Mouse (Mus musculus) neural tube, embryonic 15.5 days (tissue): Measurements from ENCODE around the gene Pttg1ip. TPM values are rescaled to one million over a fixed set of nuclear protein-coding genes. Genes with fewer than 3 reads are reported as not detected.
A peak's percentile ranks its signal among the peaks of the same experiment; 100 is the strongest.

Experiments
- ATAC-seq: fragments of 200-750 bp; cut with Nextera tagmentation; 2 replicates; pipeline ENCODE4 v1.8.0; 2017; ENCODE audit warnings: mild to moderate bottlenecking, moderate TSS enrichment, moderate library complexity; ENCODE audit not compliant: low FRiP score
- H3K27ac ChIP-seq: fragments of 300-500 bp; sonication (generic); replicated peaks from 2 replicates; pipeline ENCODE4 v1.5.1; 2015; ENCODE audit warnings: mild to moderate bottlenecking, inconsistent platforms
- H3K27me3 ChIP-seq: fragments of 300-500 bp; sonication (generic); replicated peaks from 2 replicates; pipeline ENCODE4 v1.6.1; 2015; ENCODE audit warnings: inconsistent platforms
- H3K36me3 ChIP-seq: fragments of 300-500 bp; sonication (generic); 2 replicates; pipeline ENCODE4 v1.6.1; 2015; ENCODE audit warnings: inconsistent platforms
- H3K4me1 ChIP-seq: fragments of 300-500 bp; sonication (generic); 2 replicates; pipeline ENCODE4 v1.6.1; 2015; ENCODE audit warnings: inconsistent platforms
- H3K4me2 ChIP-seq: fragments of 300-500 bp; sonication (generic); 2 replicates; pipeline ENCODE4 v1.6.1; 2015; ENCODE audit warnings: inconsistent platforms, mild to moderate bottlenecking, moderate library complexity
- H3K4me3 ChIP-seq: fragments of 300-500 bp; sonication (generic); replicated peaks from 2 replicates; pipeline ENCODE4 v1.5.1; 2015; ENCODE audit warnings: mild to moderate bottlenecking, inconsistent platforms
- H3K9ac ChIP-seq: fragments of 300-500 bp; sonication (generic); replicated peaks from 2 replicates; pipeline ENCODE4 v1.6.1; 2015; ENCODE audit warnings: mild to moderate bottlenecking, inconsistent platforms
- H3K9me3 ChIP-seq: fragments of 300-500 bp; sonication (generic); replicated peaks from 2 replicates; pipeline ENCODE4 v1.6.1; 2016; ENCODE audit warnings: inconsistent platforms
- WGBS: fragments of 180-500 bp; shearing (Covaris S2); methylation state at CpG from one replicate; pipeline ENCODE4 v1.1.7; 2015; ENCODE audit warnings: mixed read lengths; 5-methylcytosine and 5-hydroxymethylcytosine counted together
- polyA plus RNA-seq: library from polyadenylated mRNA; unstranded; fragments of >200 nt; fragmentation: Nextera tagmentation; extraction: Ambion mirVana; gene quantifications from 2 replicates; pipeline ENCODE4 v1.2.1, GENCODE M21; 2015

Gene Pttg1ip
- 73.9 and 91.7 TPM in 2 replicates for polyA plus RNA-seq

DNA sequence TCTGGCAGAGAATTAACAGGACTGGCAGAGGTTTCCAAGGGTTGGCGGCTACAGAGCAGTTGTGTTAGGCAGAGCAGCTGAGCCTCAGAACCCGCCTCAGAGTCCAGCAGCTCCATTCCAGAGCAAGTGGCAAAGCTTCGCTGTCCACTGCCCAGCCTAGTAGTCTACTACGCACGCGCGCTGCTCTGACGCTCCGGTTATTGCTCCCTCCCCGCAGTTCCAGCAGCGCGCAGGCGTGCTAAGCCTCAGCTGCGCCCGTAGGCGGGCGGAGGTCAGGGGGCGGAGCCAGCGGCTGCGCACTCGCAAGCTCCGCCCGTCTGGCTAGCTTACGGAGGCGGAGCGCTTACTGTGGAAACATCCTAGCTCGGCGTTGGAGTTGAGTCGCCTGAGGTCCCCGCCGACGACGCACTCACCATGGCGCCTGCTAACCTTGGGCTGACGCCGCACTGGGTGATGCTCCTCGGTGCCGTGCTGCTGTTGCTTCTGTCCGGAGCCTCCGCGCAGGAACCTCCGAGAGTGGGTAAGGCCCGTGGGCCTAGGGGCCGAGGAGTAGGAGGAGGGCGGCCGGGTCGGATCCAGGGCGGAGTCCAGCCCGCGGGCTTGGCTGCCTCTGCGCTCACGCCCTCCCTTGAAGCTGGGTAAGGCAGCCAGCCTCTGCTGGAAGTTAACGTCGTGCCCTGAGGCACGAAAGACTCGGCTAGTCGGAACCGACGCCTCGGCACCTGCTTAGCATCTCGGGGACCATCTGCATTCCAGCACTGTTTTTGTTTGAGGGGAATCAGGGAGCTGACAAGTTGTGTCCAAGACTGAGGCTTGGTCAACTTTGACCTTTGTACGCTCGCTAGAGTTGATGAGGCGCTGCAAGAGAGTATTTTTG lies at the start of gene Pttg1ip:
Gene Pttg1ip, plus strand, starts transcription at position 313 of the 877 bp plus-strand sequence.
- peak within 1 kb of the TSS; percentile 89 for H3K27ac ChIP-seq
- peak; percentile 97 for ATAC-seq
- WGBS, result under 1% methylated on average over 64 of the region's 64 CpGs
- H3K4me1 ChIP-seq, result peaks cover 39% of the 10 kb centered on the region
- H3K9me3 ChIP-seq, result no peaks in the 10 kb centered on the region
- 0 out of 2 replicates have a peak, but pooled peaks cover 5% of the 10 kb centered on the region for H3K27me3 ChIP-seq
- peak within 1 kb of the TSS; percentile 81 for H3K9ac ChIP-seq
- peak within 1 kb of the TSS; percentile 93 for H3K4me2 ChIP-seq
- no peaks in the 10 kb centered on the region for H3K36me3 ChIP-seq
- H3K4me3 ChIP-seq, result peak within 1 kb of the TSS; percentile 79

GRCm38 (mm10) chr10:77532020-77532413 lies 49.5 kb upstream of the Pttg1ip start:
- Histone ChIP-seq H3K4me2 (no peak overlapping the region), H3K4me3 (no peak overlapping the region), H3K27me3 (no peaks in the 10 kb centered on the region), H3K4me1 (no peaks in the 10 kb centered on the region), H3K27ac (no peak overlapping the region), H3K9me3 (no peaks in the 10 kb centered on the region), H3K9ac (no peak overlapping the region), H3K36me3 (no peaks in the 10 kb centered on the region)
- 76% methylated on average over 1 of the region's 1 CpGs for WGBS
- ATAC-seq, result no peak

DNA sequence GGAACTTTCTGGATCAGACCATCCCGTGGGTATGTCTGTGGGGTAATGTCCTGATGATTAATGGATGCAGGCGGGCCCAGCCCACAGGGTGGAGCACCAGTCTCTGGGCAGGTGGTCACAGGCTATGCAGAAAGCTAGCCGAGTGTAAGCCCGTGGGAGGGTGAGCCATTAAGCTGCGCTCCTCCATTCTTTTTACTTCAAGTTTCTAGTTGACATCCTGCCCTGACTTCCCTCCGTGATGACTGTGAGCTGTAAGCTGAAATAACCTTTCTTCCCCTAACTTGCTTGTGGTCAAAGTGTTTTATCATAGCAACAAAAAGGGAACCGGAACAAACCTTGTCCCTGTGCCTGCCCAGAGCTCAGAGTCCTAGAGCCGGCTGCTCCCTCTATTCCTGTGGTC lies 44.8 kb upstream of the Pttg1ip start:
- no peaks in the 10 kb centered on the region for H3K9me3 ChIP-seq
- no peaks in the 10 kb centered on the region for H3K36me3 ChIP-seq
- ATAC-seq, result no peak
- H3K27ac ChIP-seq, result no peak overlapping the region
- H3K4me2 ChIP-seq, result no peak overlapping the region
- H3K9ac ChIP-seq, result no peak overlapping the region
- H3K4me1 ChIP-seq, result no peaks in the 10 kb centered on the region
- WGBS, result 72% methylated on average over 8 of the region's 8 CpGs
- no peaks in the 10 kb centered on the region for H3K27me3 ChIP-seq
- H3K4me3 ChIP-seq, result no peak overlapping the region

DNA sequence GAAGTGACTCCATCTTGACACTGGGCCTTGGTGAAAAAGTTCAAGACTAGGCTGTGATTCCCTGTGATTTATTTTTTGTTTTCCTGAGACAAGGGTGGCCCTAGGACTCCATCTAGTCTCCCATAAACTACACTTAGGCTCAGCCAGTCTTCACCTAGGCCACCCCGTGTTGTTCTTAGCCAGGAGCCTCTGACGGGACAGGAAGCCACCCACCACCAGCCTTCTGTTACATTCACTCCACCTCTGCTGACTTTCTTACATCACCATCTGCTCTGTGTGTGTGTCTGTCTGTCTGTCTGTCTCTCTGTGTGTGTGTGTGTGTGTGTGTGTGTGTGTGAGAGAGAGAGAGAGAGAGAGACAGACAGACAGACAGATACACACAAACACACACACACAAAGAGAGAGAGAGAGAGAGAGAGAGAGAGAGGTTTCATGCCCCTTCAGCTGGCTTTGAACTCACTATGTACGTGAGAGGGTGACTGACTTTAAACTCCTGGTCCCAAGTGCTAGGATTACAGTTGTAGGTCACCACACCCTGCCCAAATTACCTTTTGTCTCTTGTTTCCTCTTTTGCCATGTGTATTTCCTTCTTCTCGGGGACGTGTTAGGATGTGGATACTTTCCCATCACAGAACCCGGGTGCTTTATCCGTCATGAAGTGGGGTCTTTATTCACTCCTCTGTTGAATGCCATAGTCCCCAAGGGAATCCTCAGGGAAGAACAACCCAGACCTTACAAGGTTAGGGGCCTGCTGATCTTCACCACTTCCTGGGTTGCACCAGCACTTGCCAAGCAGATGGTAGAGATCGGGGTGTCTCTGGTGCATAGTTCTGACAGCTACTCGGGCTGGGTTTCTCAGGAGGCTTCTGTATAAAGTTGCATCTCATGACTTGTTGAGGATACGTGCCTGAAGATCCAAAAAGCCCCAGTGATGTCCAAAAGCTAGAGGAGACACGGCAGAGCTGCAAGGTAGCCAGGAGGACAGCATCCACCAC lies 44.0 kb upstream of the Pttg1ip start:
- H3K36me3 ChIP-seq, result no peaks in the 10 kb centered on the region
- ATAC-seq, result no peak
- H3K9me3 ChIP-seq, result no peaks in the 10 kb centered on the region
- H3K27me3 ChIP-seq, result no peaks in the 10 kb centered on the region
- H3K4me3 ChIP-seq, result no peak overlapping the region
- no peak overlapping the region for H3K4me2 ChIP-seq
- 89% methylated on average over 11 of the region's 11 CpGs for WGBS
- no peak overlapping the region for H3K27ac ChIP-seq
- no peaks in the 10 kb centered on the region for H3K4me1 ChIP-seq
- no peak overlapping the region for H3K9ac ChIP-seq

DNA sequence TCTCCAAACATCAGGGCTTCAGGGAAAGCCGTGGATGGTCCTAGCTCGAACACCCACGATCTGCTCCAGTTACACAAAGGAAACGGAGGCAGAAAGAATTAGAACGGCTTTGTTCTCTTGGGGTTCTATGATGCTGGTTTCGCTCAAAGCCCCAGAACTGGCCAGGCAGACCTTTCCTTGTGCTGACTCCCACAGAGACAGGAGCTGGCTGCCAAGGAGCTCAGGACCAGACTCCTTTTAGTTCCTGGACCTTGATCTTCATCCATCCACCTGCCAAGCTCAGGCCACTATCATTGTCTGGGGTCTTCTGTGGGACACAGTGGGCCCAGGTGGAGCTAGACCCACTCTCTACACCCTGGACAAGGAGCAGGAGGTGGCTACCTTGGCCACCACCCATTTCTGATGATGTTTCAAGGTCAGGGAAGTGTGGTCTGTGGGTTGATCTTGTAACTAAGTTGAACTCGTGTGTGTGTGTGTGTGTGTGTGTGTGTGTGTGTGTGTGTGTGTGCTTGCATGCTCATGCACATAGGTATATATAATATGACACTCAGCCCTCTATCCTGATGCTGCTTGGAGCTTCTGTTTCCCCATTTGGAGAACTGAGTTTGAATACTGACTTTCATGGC lies 42.1 kb upstream of the Pttg1ip start:
- no peaks in the 10 kb centered on the region for H3K4me1 ChIP-seq
- no peaks in the 10 kb centered on the region for H3K36me3 ChIP-seq
- H3K9me3 ChIP-seq, result no peaks in the 10 kb centered on the region
- no peak overlapping the region for H3K27ac ChIP-seq
- no peak overlapping the region for H3K4me2 ChIP-seq
- ATAC-seq, result no peak
- no peaks in the 10 kb centered on the region for H3K27me3 ChIP-seq
- no peak overlapping the region for H3K9ac ChIP-seq
- H3K4me3 ChIP-seq, result no peak overlapping the region
- WGBS, result 82% methylated on average over 7 of the region's 7 CpGs

GRCm38 (mm10) chr10:77540576-77541102 lies 40.9 kb upstream of the Pttg1ip start:
- Histone ChIP-seq H3K9me3 (no peaks in the 10 kb centered on the region), H3K4me1 (no peaks in the 10 kb centered on the region), H3K4me2 (no peak overlapping the region), H3K27ac (no peak overlapping the region), H3K4me3 (no peak overlapping the region), H3K27me3 (no peaks in the 10 kb centered on the region), H3K9ac (no peak overlapping the region), H3K36me3 (no peaks in the 10 kb centered on the region)
- no peak for ATAC-seq
- WGBS, result 87% methylated on average over 4 of the region's 4 CpGs

DNA sequence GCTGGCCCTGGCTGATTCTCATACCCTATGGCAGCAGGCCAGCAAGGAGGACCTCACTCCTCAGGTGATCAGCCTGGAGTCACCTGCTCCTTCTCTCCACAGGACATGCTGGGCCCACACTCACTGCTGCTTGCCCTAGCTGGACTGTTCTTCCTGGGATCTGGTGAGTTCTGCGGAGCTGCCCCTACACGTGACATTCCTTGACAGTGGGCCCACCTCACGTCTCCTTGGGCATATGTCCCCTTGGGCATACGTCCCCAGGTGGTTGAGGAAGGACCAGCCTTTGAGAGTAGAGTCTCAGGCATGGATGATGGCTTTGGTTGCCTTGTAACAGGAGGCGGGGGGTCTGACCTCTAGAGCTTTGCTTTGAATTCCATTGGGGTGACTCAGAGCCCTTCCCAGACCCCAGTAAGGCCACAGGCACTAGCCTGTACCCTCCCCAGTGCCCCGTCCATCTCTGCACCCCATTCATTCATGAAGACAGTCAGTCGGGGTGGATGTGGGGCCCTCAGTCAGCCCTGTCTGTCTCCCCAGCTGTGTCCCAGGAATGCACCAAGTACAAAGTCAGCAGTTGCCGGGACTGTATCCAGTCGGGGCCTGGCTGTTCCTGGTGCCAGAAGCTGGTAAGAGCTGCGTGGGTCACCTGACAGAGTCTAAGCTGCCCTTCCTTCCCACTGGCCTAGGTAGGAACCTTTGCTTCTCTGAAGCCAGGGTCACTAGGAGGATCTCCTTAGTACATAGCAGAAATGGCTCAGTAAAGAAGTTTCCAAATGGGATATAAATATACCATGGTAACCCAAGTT lies 39.5 kb upstream of the Pttg1ip start:
- H3K4me3 ChIP-seq, result no peak overlapping the region
- H3K27me3 ChIP-seq, result no peaks in the 10 kb centered on the region
- no peak overlapping the region for H3K9ac ChIP-seq
- H3K36me3 ChIP-seq, result no peaks in the 10 kb centered on the region
- 78% methylated on average over 10 of the region's 10 CpGs for WGBS
- no peak overlapping the region for H3K27ac ChIP-seq
- no peak for ATAC-seq
- H3K9me3 ChIP-seq, result no peaks in the 10 kb centered on the region
- H3K4me2 ChIP-seq, result no peak overlapping the region
- no peaks in the 10 kb centered on the region for H3K4me1 ChIP-seq

DNA sequence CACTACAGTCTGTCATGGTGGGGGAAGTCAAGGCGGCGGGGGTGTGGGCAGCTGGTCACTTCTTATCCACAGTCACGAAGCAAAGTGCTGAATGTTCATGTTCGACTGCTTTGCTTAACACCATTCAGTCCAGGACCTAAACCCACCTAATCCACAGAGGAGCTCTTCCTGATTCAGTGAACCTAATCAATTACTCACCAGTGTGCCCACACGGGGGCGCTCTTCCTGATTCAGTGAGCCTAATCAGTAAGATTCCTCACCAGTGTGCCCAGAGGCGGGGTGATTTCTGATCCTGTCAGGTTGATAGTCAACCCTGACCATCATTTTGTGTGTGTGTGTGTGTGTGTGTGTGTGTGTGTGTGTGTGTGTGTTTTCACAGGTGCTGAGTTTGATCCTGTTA lies 38.3 kb upstream of the Pttg1ip start:
- H3K4me1 ChIP-seq, result no peaks in the 10 kb centered on the region
- ATAC-seq, result no peak
- no peaks in the 10 kb centered on the region for H3K9me3 ChIP-seq
- no peaks in the 10 kb centered on the region for H3K36me3 ChIP-seq
- WGBS, result 42% methylated on average over 7 of the region's 7 CpGs
- H3K9ac ChIP-seq, result no peak overlapping the region
- no peak overlapping the region for H3K4me3 ChIP-seq
- no peaks in the 10 kb centered on the region for H3K27me3 ChIP-seq
- no peak overlapping the region for H3K27ac ChIP-seq
- no peak overlapping the region for H3K4me2 ChIP-seq

DNA sequence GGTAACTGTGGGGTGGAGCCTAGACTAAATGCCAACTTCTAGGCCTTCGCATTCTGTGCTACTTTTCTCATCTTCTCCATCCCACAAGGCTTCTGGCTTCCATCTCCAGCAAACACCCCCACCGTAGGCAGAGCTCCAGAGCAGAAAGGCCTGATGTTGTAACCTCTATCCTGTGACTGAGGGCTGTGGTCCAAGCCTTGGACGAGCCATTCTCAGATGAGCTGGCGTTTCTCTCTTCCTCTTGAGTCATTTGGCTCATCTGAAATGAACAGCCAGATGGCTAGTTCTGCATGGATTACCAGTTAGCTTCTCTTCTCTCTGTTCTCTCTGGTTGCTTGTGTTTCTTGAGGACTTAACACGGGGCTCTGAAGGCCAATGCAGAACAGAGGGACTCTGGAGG lies 36.6 kb upstream of the Pttg1ip start:
- Histone ChIP-seq H3K36me3 (no peaks in the 10 kb centered on the region), H3K9me3 (no peaks in the 10 kb centered on the region), H3K9ac (no peak overlapping the region), H3K27ac (no peak overlapping the region), H3K27me3 (no peaks in the 10 kb centered on the region), H3K4me2 (no peak overlapping the region), H3K4me1 (no peaks in the 10 kb centered on the region), H3K4me3 (no peak overlapping the region)
- no peak for ATAC-seq
- 80% methylated on average over 5 of the region's 5 CpGs for WGBS

DNA sequence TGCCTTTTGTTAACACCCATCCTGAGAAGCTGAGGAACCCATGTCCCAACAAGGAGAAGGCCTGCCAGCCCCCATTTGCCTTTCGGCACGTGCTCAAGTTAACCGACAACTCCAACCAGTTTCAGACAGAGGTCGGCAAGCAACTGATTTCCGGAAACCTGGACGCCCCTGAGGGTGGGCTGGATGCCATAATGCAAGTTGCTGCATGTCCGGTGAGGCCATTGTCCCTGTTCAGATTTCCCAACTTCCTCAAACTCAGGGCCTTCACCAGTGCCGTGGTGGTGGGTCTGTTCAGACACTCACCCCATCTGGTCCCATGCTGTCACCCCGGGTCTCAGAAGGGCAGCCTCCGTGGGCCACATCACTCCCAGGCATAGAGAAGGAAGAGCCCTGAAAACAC lies 32.9 kb upstream of the Pttg1ip start:
- H3K36me3 ChIP-seq, result no peaks in the 10 kb centered on the region
- H3K4me2 ChIP-seq, result no peak overlapping the region
- H3K27me3 ChIP-seq, result no peaks in the 10 kb centered on the region
- H3K4me3 ChIP-seq, result no peak overlapping the region
- no peaks in the 10 kb centered on the region for H3K4me1 ChIP-seq
- H3K9me3 ChIP-seq, result no peaks in the 10 kb centered on the region
- 90% methylated on average over 10 of the region's 10 CpGs for WGBS
- no peak overlapping the region for H3K9ac ChIP-seq
- ATAC-seq, result no peak
- no peak overlapping the region for H3K27ac ChIP-seq
